Mouse (Mus musculus): ENCODE measurements around the gene Klk1b22. TPM values are rescaled to one million over a fixed set of nuclear protein-coding genes. Genes with fewer than 3 reads are reported as not detected.

Gene Klk1b22
- polyA plus RNA-seq (2017; shearing (Covaris generic)): not detected

GRCm38 (mm10) chr7:44112373-44112772 is at the start of gene Klk1b22:
Gene Klk1b22, plus strand, starts transcription at chr7:44112673.

GRCm38 (mm10) chr7:44102028-44102427 is 10.4 kb upstream of the Klk1b22 start, which contains the start of gene Klk1b21:
Gene Klk1b21, plus strand, starts transcription at chr7:44102328.

GRCm38 (mm10) chr7:44136467-44136866 is 24.0 kb downstream of the Klk1b22 start, which contains the start of gene Klk1b16:
Gene Klk1b16, plus strand, starts transcription at chr7:44136767.

Other genes starting within 250 kb of the Klk1b22 start
- not detected for gene Klk4, start 231.5 kb upstream of the Klk1b22 start, polyA plus RNA-seq (2017; shearing (Covaris generic))
- gene Klk15, start 178.9 kb upstream of the Klk1b22 start, polyA plus RNA-seq (2017; shearing (Covaris generic)): not detected
- gene Klk1b8, start 162.0 kb upstream of the Klk1b22 start, polyA plus RNA-seq (2017; shearing (Covaris generic)): 0.90 TPM
- gene Klk1b1, start 145.9 kb upstream of the Klk1b22 start, polyA plus RNA-seq (2017; shearing (Covaris generic)): not detected
- not detected for gene Klk1b9, start 136.6 kb upstream of the Klk1b22 start, polyA plus RNA-seq (2017; shearing (Covaris generic))
- gene Klk1b11, start 116.8 kb upstream of the Klk1b22 start, polyA plus RNA-seq (2017; shearing (Covaris generic)): not detected
- gene Klk1b26, start 100.5 kb upstream of the Klk1b22 start, polyA plus RNA-seq (2017; shearing (Covaris generic)): not detected
- not detected for gene Klk1b27, start 60.4 kb upstream of the Klk1b22 start, polyA plus RNA-seq (2017; shearing (Covaris generic))
- gene Klk1b21, start 10.3 kb upstream of the Klk1b22 start, polyA plus RNA-seq (2017; shearing (Covaris generic)): not detected
- gene Klk1b16, start 24.1 kb downstream of the Klk1b22 start, polyA plus RNA-seq (2017; shearing (Covaris generic)): not detected
- gene Klk1b24, start 75.6 kb downstream of the Klk1b22 start, polyA plus RNA-seq (2017; shearing (Covaris generic)): not detected
- gene Klk1b3, start 85.5 kb downstream of the Klk1b22 start, polyA plus RNA-seq (2017; shearing (Covaris generic)): not detected
- gene Klk1b4, start 94.8 kb downstream of the Klk1b22 start, polyA plus RNA-seq (2017; shearing (Covaris generic)): not detected
- not detected for gene Klk1b5, start 103.3 kb downstream of the Klk1b22 start, polyA plus RNA-seq (2017; shearing (Covaris generic))
- not detected for gene Klk1, start 112.7 kb downstream of the Klk1b22 start, polyA plus RNA-seq (2017; shearing (Covaris generic))
- gene Gm36864, start 123.5 kb downstream of the Klk1b22 start, polyA plus RNA-seq (2017; shearing (Covaris generic)): not detected
- 0.62 TPM for gene 1700028J19Rik, start 134.0 kb downstream of the Klk1b22 start, polyA plus RNA-seq (2017; shearing (Covaris generic))
- 218 TPM for gene 2410002F23Rik, start 134.0 kb downstream of the Klk1b22 start, polyA plus RNA-seq (2017; shearing (Covaris generic))
- gene Acp4, start 144.7 kb downstream of the Klk1b22 start, polyA plus RNA-seq (2017; shearing (Covaris generic)): not detected
- not detected for gene Gm15517, start 148.8 kb downstream of the Klk1b22 start, polyA plus RNA-seq (2017; shearing (Covaris generic))
- gene Clec11a, start 194.2 kb downstream of the Klk1b22 start, polyA plus RNA-seq (2017; shearing (Covaris generic)): 0.29 TPM
- 0.13 TPM for gene Shank1, start 197.6 kb downstream of the Klk1b22 start, polyA plus RNA-seq (2017; shearing (Covaris generic))